Mouse (Mus musculus) central nervous system, embryonic 11.5 days (tissue): Measurements from ENCODE around the gene Gm10800. TPM values are rescaled to one million over a fixed set of nuclear protein-coding genes. Genes with fewer than 3 reads are reported as not detected.

Experiments
- polyA plus RNA-seq: library from polyadenylated mRNA; depleted of rRNA; stranded (reverse); fragments of >200 nt; gene quantifications from 2 replicates; pipeline ENCODE4 v1.2.3, GENCODE M21; 2012; rRNA removed

The Gm10800 gene
- 3.0 TPM in 1 of 2 replicates, not detected in the other for polyA plus RNA-seq

DNA sequence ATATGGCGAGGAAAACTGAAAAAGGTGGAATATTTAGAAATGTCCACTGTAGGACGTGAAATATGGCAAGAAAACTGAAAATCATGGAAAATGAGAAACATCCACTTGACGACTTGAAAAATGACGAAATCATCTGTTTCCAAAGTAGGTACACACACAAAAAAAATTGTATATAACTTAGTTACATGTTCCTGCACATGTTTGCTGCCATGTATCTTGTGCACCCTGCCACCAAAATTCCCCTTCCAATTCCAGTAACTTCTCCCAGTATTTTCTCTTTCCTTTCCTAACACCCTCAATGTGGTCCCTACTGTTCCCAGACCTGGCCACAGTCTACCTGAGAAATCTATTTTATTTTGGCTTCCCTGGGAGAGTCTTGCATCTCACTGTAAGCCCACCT lies at the start of gene Gm10800:
Gm10800 (minus strand) TSS at position 101 of the 400 bp plus-strand sequence.

DNA sequence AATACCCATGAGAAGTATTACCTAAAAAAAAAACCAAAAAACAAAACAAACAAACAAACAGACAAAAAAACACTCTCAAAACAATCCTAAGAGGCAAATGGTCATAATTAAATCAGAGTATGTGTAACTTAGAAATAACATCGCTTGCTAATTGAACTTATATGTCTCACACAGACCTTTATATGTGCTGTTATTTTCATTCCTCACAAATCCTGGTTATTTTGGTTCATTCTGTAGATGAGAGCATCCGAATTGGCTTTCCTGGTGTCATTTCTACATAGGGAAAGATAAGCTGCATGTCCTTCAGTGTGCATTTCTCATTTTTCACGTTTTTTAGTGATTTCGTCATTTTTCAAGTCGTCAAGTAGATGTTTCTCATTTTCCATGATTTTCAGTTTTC lies 5.2 kb downstream of the Gm10800 start, which contains the start of gene Gm10801:
Gm10801 (plus strand) TSS at position 301 of the 400 bp plus-strand sequence.

Other genes starting within 250 kb of the Gm10800 start
- gene Gm10801, start 5.1 kb downstream of the Gm10800 start, polyA plus RNA-seq = 0.29 and 0.98 TPM in 2 replicates